8 mouse cellular contexts compared by ENCODE assay signal in genomic region chr6:48566312-48566711, GRCm38 (mm10). TPM values are rescaled to one million over a fixed set of nuclear protein-coding genes. Genes with fewer than 3 reads are reported as not detected.
DNase-seq lines count a peak whose midpoint lies in the region; ATAC-seq and TF ChIP-seq lines count a peak whose summit lies in the region.

No protein-coding gene starts in this region.

- H3K4me2 ChIP-seq in embryonic facial prominence, embryonic 11.5 days (ENCODE audit: low read depth, low read length), result no peak overlapping the region
- no peak overlapping the region for H3K4me2 ChIP-seq in lung, embryonic 14.5 days
- no peak overlapping the region for H3K4me2 ChIP-seq in hindbrain, embryonic 14.5 days (replicated peaks)
- no peak overlapping the region for H3K4me2 ChIP-seq in hindbrain, embryonic 13.5 days

- no peaks in the 10 kb centered on the region for H3K9me3 ChIP-seq in embryonic facial prominence, embryonic 11.5 days (replicated peaks; ENCODE audit: control insufficient read depth, low read length)
- H3K9me3 ChIP-seq in embryonic facial prominence, embryonic 10.5 days, result no peaks in the 10 kb centered on the region
- H3K9me3 ChIP-seq in lung, embryonic 14.5 days (ENCODE audit: low read depth, low read length), result no peaks in the 10 kb centered on the region
- no peaks in the 10 kb centered on the region for H3K9me3 ChIP-seq in hindbrain, embryonic 14.5 days (ENCODE audit: control insufficient read depth, low read length)
- no peaks in the 10 kb centered on the region for H3K9me3 ChIP-seq in hindbrain, embryonic 13.5 days

- no peak for TF ChIP-seq CTCF in lung, embryonic 14.5 days (IDR thresholded peaks at IDR 0.05; ENCODE audit: low read depth)

- H3K9ac ChIP-seq in embryonic facial prominence, embryonic 11.5 days (replicated peaks; ENCODE audit: low read length), result no peak overlapping the region
- H3K9ac ChIP-seq in lung, embryonic 14.5 days, result no peak overlapping the region
- no peak overlapping the region for H3K9ac ChIP-seq in hindbrain, embryonic 14.5 days
- no peak overlapping the region for H3K9ac ChIP-seq in hindbrain, embryonic 13.5 days

- no peaks in the 10 kb centered on the region for H3K36me3 ChIP-seq in embryonic facial prominence, embryonic 11.5 days (replicated peaks; ENCODE audit: control insufficient read depth, insufficient read depth, low read depth, low read length)
- peaks cover 58% of the 10 kb centered on the region for H3K36me3 ChIP-seq in embryonic facial prominence, embryonic 10.5 days (replicated peaks)
- no peaks in the 10 kb centered on the region; the same call in 1 of the 2 replicates for H3K36me3 ChIP-seq in lung, embryonic 14.5 days (ENCODE audit: insufficient read depth)
- H3K36me3 ChIP-seq in hindbrain, embryonic 14.5 days (replicated peaks; ENCODE audit: control insufficient read depth, insufficient read depth), result peaks cover 50% of the 10 kb centered on the region
- H3K36me3 ChIP-seq in hindbrain, embryonic 13.5 days, result peaks cover 65% of the 10 kb centered on the region

- no peak for DNase-seq in embryonic facial prominence, embryonic 11.5 days (ENCODE audit: low spot score)
- DNase-seq in embryonic facial prominence, embryonic 10.5 days (ENCODE audit: low spot score), result no peak
- DNase-seq in cerebellum, adult 8-10 months, result peak; percentile 51
- peak; percentile 85 to 86 for DNase-seq in heart, postnatal 10 days
- DNase-seq in lung, embryonic 14.5 days, result peak; percentile 75
- no peak for DNase-seq in hindbrain, embryonic 14.5 days (ENCODE audit: low spot score)
- no peak for DNase-seq in thymus, adult 18-20 months

- no peaks in the 10 kb centered on the region for H3K27me3 ChIP-seq in embryonic facial prominence, embryonic 11.5 days (ENCODE audit: control insufficient read depth, insufficient read depth, low read length)
- H3K27me3 ChIP-seq in embryonic facial prominence, embryonic 10.5 days (replicated peaks; ENCODE audit: low read depth, poor library complexity, severe bottlenecking), result no peaks in the 10 kb centered on the region
- H3K27me3 ChIP-seq in lung, embryonic 14.5 days (ENCODE audit: insufficient read depth, low read length), result no peaks in the 10 kb centered on the region
- H3K27me3 ChIP-seq in hindbrain, embryonic 14.5 days (ENCODE audit: control insufficient read depth, insufficient read depth, low read length), result no peaks in the 10 kb centered on the region
- no peaks in the 10 kb centered on the region for H3K27me3 ChIP-seq in hindbrain, embryonic 13.5 days

- H3K4me3 ChIP-seq in embryonic facial prominence, embryonic 11.5 days (ENCODE audit: low read depth, low read length), result no peak overlapping the region
- no peak overlapping the region for H3K4me3 ChIP-seq in embryonic facial prominence, embryonic 10.5 days
- no peak overlapping the region for H3K4me3 ChIP-seq in lung, embryonic 14.5 days (ENCODE audit: low read depth, low read length)
- no peak overlapping the region for H3K4me3 ChIP-seq in hindbrain, embryonic 14.5 days (replicated peaks; ENCODE audit: low read length)
- no peak overlapping the region for H3K4me3 ChIP-seq in hindbrain, embryonic 13.5 days

- peak; percentile 48; the same call in 1 of the 2 replicates for ATAC-seq in embryonic facial prominence, embryonic 11.5 days (replicated peaks; ENCODE audit: insufficient number of reproducible peaks, low FRiP score, low TSS enrichment, low read depth)
- peak; percentile 74 for ATAC-seq in lung, embryonic 14.5 days (ENCODE audit: insufficient read depth)
- ATAC-seq in hindbrain, embryonic 14.5 days (ENCODE audit: low FRiP score), result no peak; the same call in 1 of the 2 replicates
- ATAC-seq in hindbrain, embryonic 13.5 days (ENCODE audit: low FRiP score), result no peak

- H3K4me1 ChIP-seq in embryonic facial prominence, embryonic 11.5 days (ENCODE audit: control insufficient read depth, insufficient read depth, low read length), result no peaks in the 10 kb centered on the region
- H3K4me1 ChIP-seq in embryonic facial prominence, embryonic 10.5 days, result no peaks in the 10 kb centered on the region
- H3K4me1 ChIP-seq in lung, embryonic 14.5 days (ENCODE audit: insufficient read depth), result peaks cover 7% of the 10 kb centered on the region; the same call in 1 of the 2 replicates
- no peaks in the 10 kb centered on the region for H3K4me1 ChIP-seq in hindbrain, embryonic 14.5 days (replicated peaks; ENCODE audit: control insufficient read depth, insufficient read depth, low read length)
- H3K4me1 ChIP-seq in hindbrain, embryonic 13.5 days (replicated peaks), result peaks cover 20% of the 10 kb centered on the region; the same call in 1 of the 2 replicates

- 73% methylated on average over 5 of the region's 5 CpGs for WGBS in embryonic facial prominence, embryonic 11.5 days
- WGBS in embryonic facial prominence, embryonic 10.5 days, result 85% methylated on average over 5 of the region's 5 CpGs
- 26% methylated on average over 5 of the region's 5 CpGs for WGBS in lung, embryonic 14.5 days
- 56% methylated on average over 5 of the region's 5 CpGs for WGBS in hindbrain, embryonic 14.5 days
- 60% methylated on average over 5 of the region's 5 CpGs for WGBS in hindbrain, embryonic 13.5 days

- no peak overlapping the region for H3K27ac ChIP-seq in embryonic facial prominence, embryonic 11.5 days (replicated peaks; ENCODE audit: low read depth, low read length)
- H3K27ac ChIP-seq in embryonic facial prominence, embryonic 10.5 days (replicated peaks), result no peak overlapping the region
- H3K27ac ChIP-seq in lung, embryonic 14.5 days (ENCODE audit: low read depth), result no peak overlapping the region; the same call in 1 of the 2 replicates
- H3K27ac ChIP-seq in hindbrain, embryonic 14.5 days, result no peak overlapping the region
- H3K27ac ChIP-seq in hindbrain, embryonic 13.5 days, result no peak overlapping the region

- intact Hi-C loops in heart, postnatal 10 days (cut with DNase I), result no loop called here

RNA-seq across cellular contexts. Expression of gene Rarres2, which starts 6.3 kb away (rescaled TPM):
- 3.8 and 4.3 TPM in 2 replicates for polyA plus RNA-seq in embryonic facial prominence, embryonic 11.5 days (2014; fragmentation: Nextera tagmentation; extraction: Ambion mirVana)
- 2.5 and 3.0 TPM in 2 replicates for polyA plus RNA-seq in embryonic facial prominence, embryonic 10.5 days (2016; fragmentation: Nextera tagmentation; extraction: Ambion mirVana)
- total RNA-seq in heart, postnatal 10 days (2021), result 100 to 1,000 TPM in 1 of 2 experiments, 10 to 100 TPM in 1; 86.7 to 106 TPM
- polyA plus RNA-seq in lung, embryonic 14.5 days (2014; fragmentation: Nextera tagmentation; extraction: Ambion mirVana), result 43.1 and 47.0 TPM in 2 replicates
- 5.2 and 8.2 TPM in 2 replicates for polyA plus RNA-seq in hindbrain, embryonic 14.5 days (2014; fragmentation: Nextera tagmentation; extraction: Ambion mirVana)
- polyA plus RNA-seq in hindbrain, embryonic 13.5 days (2015; fragmentation: Nextera tagmentation; extraction: Ambion mirVana), result 5.2 and 6.0 TPM in 2 replicates

RNA-seq across cellular contexts. Expression of gene Lrrc61, which starts 11.7 kb away (rescaled TPM):
- 10.9 and 14.3 TPM in 2 replicates for polyA plus RNA-seq in embryonic facial prominence, embryonic 11.5 days (2014; fragmentation: Nextera tagmentation; extraction: Ambion mirVana)
- polyA plus RNA-seq in embryonic facial prominence, embryonic 10.5 days (2016; fragmentation: Nextera tagmentation; extraction: Ambion mirVana), result 17.7 and 18.9 TPM in 2 replicates
- total RNA-seq in heart, postnatal 10 days (2021), result 10 to 100 TPM; 12.4 to 16.7 TPM
- polyA plus RNA-seq in lung, embryonic 14.5 days (2014; fragmentation: Nextera tagmentation; extraction: Ambion mirVana), result 5.4 and 7.8 TPM in 2 replicates
- polyA plus RNA-seq in hindbrain, embryonic 14.5 days (2014; fragmentation: Nextera tagmentation; extraction: Ambion mirVana), result 18.2 and 20.8 TPM in 2 replicates
- polyA plus RNA-seq in hindbrain, embryonic 13.5 days (2015; fragmentation: Nextera tagmentation; extraction: Ambion mirVana), result 20.8 and 22.1 TPM in 2 replicates

RNA-seq across cellular contexts. Expression of gene Gm45021, which starts 23.1 kb away (rescaled TPM):
- polyA plus RNA-seq in embryonic facial prominence, embryonic 11.5 days (2014; fragmentation: Nextera tagmentation; extraction: Ambion mirVana), result not detected in 2 replicates
- not detected in 2 replicates for polyA plus RNA-seq in embryonic facial prominence, embryonic 10.5 days (2016; fragmentation: Nextera tagmentation; extraction: Ambion mirVana)
- total RNA-seq in heart, postnatal 10 days (2021), result not detected
- not detected in 2 replicates for polyA plus RNA-seq in lung, embryonic 14.5 days (2014; fragmentation: Nextera tagmentation; extraction: Ambion mirVana)
- polyA plus RNA-seq in hindbrain, embryonic 14.5 days (2014; fragmentation: Nextera tagmentation; extraction: Ambion mirVana), result not detected in 2 replicates
- polyA plus RNA-seq in hindbrain, embryonic 13.5 days (2015; fragmentation: Nextera tagmentation; extraction: Ambion mirVana), result 0.56 TPM in 1 of 2 replicates, not detected in the other

RNA-seq across cellular contexts. Expression of gene Repin1, which starts 27.4 kb away (rescaled TPM):
- 33.5 and 34.2 TPM in 2 replicates for polyA plus RNA-seq in embryonic facial prominence, embryonic 11.5 days (2014; fragmentation: Nextera tagmentation; extraction: Ambion mirVana)
- 50.7 and 56.2 TPM in 2 replicates for polyA plus RNA-seq in embryonic facial prominence, embryonic 10.5 days (2016; fragmentation: Nextera tagmentation; extraction: Ambion mirVana)
- total RNA-seq in heart, postnatal 10 days (2021), result 10 to 100 TPM; 24.3 to 27.7 TPM
- 30.3 and 31.5 TPM in 2 replicates for polyA plus RNA-seq in lung, embryonic 14.5 days (2014; fragmentation: Nextera tagmentation; extraction: Ambion mirVana)
- polyA plus RNA-seq in hindbrain, embryonic 14.5 days (2014; fragmentation: Nextera tagmentation; extraction: Ambion mirVana), result 37.4 and 41.7 TPM in 2 replicates
- 39.3 and 41.8 TPM in 2 replicates for polyA plus RNA-seq in hindbrain, embryonic 13.5 days (2015; fragmentation: Nextera tagmentation; extraction: Ambion mirVana)

RNA-seq across cellular contexts. Expression of gene Gm44965, which starts 27.4 kb away (rescaled TPM):
- not detected in 2 replicates for polyA plus RNA-seq in embryonic facial prominence, embryonic 11.5 days (2014; fragmentation: Nextera tagmentation; extraction: Ambion mirVana)
- polyA plus RNA-seq in embryonic facial prominence, embryonic 10.5 days (2016; fragmentation: Nextera tagmentation; extraction: Ambion mirVana), result 0.91 TPM in 1 of 2 replicates, not detected in the other
- 1 to 10 TPM in 1 of 2 experiments, not detected in 1; 5.4 TPM for total RNA-seq in heart, postnatal 10 days (2021)
- not detected in 2 replicates for polyA plus RNA-seq in lung, embryonic 14.5 days (2014; fragmentation: Nextera tagmentation; extraction: Ambion mirVana)
- polyA plus RNA-seq in hindbrain, embryonic 14.5 days (2014; fragmentation: Nextera tagmentation; extraction: Ambion mirVana), result 0.74 and 0.78 TPM in 2 replicates
- not detected in 2 replicates for polyA plus RNA-seq in hindbrain, embryonic 13.5 days (2015; fragmentation: Nextera tagmentation; extraction: Ambion mirVana)

Comparison
In these comparisons a context has a peak if more than half of its experiments do, and no peak if none do; other contexts are left out.
1. ATAC-seq: peak in embryonic facial prominence, embryonic 11.5 days (single experiment) and lung, embryonic 14.5 days (single experiment); none in hindbrain, embryonic 14.5 days (single experiment) and hindbrain, embryonic 13.5 days (single experiment).
2. DNase-seq: peak in cerebellum, adult 8-10 months (single experiment), heart, postnatal 10 days (2 of 2) and lung, embryonic 14.5 days (single experiment); none in embryonic facial prominence, embryonic 11.5 days (single experiment), embryonic facial prominence, embryonic 10.5 days (single experiment), hindbrain, embryonic 14.5 days (single experiment) and thymus, adult 18-20 months (0 of 2).